Mouse (Mus musculus) right cerebral cortex, adult 2 months (tissue): ENCODE data around the gene Gm13275.
"Not testable (repeated sequence)": the region's sequence is repeated elsewhere in the genome, so short reads cannot be mapped to it uniquely, and the experiment has no call there.

Experiments
- DNase-seq, 2 experiments: peaks; one replicate each; pipeline ENCODE4 v3.0.0; 2021 to 2022; ENCODE audit warnings: low spot score in 2 of 2

The Gm13275 gene

DNA sequence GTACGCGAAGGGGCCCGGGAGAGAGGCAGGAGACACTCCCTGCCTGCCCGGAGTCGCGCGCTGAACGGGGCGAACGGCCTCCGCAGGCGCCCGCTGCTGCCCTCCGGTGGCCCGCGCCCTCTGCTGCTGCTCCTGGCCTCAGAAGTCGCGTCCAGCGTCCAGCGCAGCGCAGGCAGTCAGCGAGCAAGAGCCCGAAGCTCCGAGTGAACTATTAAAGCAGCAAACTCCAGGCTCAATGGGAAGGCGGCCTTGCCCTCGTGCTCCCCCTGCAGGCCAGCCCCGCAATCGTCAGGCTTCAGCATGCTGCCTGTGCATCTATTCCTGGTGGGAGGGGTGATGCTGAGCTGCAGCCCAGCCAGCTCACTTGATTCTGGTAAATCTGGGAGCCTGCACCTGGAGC, 2.8 kb downstream of the Gm13275 start, which contains the start of gene Gm13279:
Gm13279 (plus strand) TSS at position 301 of the 400 bp plus-strand sequence.
- DNase-seq: not testable (repeated sequence)

DNA sequence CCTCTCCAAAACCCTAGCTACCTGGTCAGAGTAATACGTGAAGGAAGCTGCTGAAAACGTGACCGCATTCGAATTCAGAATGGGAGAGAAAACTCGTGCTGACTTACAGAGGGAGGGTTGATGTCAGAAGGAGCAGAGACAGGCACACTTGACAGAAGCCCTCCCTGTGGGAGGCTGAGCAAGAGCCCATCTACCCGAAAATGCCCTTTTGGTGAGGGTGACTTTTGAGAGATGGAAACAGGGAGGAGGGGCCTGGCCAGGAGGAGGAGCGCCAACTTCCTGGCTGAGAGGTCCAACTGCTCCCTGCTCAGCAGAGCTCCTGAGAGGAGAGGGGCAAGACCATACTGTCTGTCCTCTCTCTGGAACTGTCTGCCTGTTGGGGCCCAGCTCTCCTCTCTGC, 5.1 kb downstream of the Gm13275 start, which contains the start of gene Gm13285:
Gm13285 (plus strand) TSS at position 301 of the 400 bp plus-strand sequence.
- DNase-seq: not testable (repeated sequence)

GRCm38 (mm10) chr4:88802954-88803353, 8.7 kb downstream of the Gm13275 start, which contains the start of gene Gm13287:
Gm13287 (plus strand) TSS chr4:88803254.
- not testable (repeated sequence) for DNase-seq

DNA sequence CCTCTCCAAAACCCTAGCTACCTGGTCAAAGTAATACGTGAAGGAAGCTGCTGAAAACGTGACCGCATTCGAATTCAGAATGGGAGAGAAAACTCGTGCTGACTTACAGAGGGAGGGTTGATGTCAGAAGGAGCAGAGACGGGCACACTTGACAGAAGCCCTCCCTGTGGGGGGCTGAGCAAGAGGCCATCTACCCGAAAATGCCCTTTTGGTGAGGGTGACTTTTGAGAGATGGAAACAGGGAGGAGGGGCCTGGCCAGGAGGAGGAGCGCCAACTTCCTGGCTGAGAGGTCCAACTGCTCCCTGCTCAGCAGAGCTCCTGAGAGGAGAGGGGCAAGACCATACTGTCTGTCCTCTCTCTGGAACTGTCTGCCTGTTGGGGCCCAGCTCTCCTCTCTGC, 10.9 kb downstream of the Gm13275 start, which contains the start of gene Gm13288:
Gm13288 (plus strand) TSS at position 301 of the 400 bp plus-strand sequence.
- not testable (repeated sequence) for DNase-seq

GRCm38 (mm10) chr4:88805761-88806160, 11.5 kb downstream of the Gm13275 start:
- not testable (repeated sequence) for DNase-seq

DNA sequence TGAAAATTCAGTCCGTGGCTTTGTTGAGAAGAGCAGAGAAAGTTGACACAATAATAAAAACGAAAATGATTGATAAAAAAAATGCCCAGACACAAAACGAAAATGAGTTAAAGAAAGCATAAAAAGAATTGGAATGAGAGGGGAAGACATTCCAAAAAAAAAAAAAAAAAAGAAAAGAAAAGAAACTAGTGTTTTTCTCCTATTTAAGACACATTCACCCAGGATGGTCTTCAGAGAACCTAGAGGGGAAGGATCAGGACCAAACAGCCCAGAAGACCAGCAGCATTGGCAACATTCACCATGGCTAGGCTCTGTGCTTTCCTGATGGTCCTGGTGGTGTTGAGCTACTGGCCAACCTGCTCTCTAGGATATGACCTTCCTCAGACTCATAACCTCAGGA, 21.6 kb downstream of the Gm13275 start, which contains the start of gene Ifna7:
Ifna7 (plus strand) TSS at position 301 of the 400 bp plus-strand sequence.
- no peak for DNase-seq

- DNase-seq: no peak
Measured at GRCm38 (mm10) chr4:88819659-88820058, 25.4 kb downstream of the Gm13275 start, which contains the start of gene Ifna11. Ifna11 (plus strand) TSS chr4:88819959.

DNA sequence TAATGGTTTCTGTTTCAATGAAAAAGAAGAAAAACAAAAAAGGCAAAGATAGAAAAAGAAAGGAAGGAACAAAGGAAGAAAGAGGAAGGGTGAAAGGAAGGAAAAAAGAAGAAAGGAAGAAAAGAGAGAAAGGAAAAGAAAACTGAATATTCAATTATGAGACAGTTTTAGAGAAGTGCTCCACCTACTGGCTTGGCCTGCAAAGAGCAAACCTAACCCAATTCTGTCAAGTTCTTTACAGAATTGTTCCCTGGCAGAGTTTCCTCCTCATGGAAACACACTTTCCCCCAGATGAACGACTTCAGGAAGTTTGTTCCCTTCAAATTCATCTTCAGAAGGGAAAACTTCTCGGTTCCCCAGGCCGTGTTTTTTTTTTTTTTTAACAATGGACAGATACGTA, 28.7 kb downstream of the Gm13275 start:
- peak; percentile 18 to 26 for DNase-seq

- not testable (repeated sequence) for DNase-seq
Measured at GRCm38 (mm10) chr4:88827116-88827515, 32.8 kb downstream of the Gm13275 start, which contains the start of gene Ifna6. Ifna6 (plus strand) TSS chr4:88827416.

DNA sequence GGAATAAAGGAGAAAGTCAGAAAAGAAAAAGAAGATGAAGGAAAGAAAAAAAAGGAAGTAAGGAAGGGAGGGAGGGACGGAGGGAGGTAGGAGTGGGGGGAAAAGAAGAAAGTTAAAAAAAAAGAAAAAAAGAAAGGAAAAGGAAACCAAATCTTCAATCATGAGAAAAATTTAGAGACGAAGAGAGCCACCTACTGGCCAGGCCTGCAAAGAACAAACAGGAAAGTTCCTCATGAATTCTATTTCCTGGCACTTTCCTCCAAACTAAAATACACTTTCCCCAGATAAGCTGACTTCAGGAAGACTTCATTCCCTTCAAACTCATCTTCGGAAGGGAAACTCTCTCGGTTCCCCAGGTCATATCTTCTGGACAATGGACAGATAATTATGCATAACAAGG, 36.2 kb downstream of the Gm13275 start:
- peak; percentile 48 to 66 for DNase-seq

DNA sequence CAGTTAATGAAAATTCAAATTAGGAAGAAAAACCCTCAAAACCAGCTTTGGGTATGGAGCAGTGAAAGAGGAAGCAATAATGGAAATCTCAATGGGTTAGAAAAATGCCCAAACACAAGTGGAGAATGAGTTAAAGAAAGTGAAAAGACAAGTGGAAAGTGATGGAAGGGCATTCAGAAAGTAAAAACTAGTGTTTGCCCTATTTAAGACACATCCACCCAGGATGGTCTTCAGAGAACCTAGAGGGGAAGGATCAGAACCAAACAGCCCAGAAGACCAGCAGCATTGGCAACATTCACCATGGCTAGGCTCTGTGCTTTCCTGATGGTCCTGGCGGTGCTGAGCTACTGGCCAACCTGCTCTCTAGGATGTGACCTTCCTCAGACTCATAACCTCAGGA, 40.9 kb downstream of the Gm13275 start, which contains the start of gene Ifna5:
Ifna5 (plus strand) TSS at position 301 of the 400 bp plus-strand sequence.
- DNase-seq: not testable (repeated sequence)

DNA sequence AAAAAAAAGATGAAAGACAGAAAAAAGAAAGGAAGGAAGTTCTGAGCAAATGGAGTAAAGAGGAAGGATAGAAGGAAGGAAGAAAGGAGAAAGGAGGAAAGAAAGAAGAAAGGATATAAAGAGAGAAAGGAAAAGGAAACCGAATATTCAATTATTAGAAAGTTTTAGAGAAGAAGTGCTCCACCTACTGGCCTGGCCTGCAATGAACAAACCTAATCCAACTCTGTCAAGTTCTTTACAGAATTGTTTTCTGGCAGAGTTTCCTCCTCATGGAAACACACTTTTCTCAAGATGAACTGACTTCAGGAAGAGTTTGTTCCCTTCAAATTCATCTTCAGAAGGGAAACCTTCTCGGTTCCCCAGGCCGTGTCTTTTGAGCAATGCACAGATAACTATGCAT, 44.5 kb downstream of the Gm13275 start:
- peak; percentile 6 to 9 for DNase-seq

DNA sequence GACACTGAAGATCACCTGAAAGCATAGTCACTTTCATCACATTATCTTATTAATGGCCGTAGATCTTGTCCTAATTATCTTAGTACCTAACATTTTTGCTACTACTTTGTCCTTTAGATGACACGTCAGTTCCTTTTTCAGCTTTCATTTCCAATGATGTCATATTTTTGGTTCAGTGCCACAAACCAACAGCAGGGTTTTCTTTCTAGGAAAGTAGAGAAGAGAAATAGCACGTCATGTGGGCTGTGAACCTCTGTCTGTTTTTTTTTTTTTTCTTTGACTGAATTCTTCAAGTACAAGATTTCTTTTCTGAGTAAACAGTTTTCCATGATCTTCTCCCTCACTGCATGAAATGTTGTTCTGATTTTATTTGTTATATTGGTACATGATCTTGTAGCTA, 45.8 kb downstream of the Gm13275 start:
- no peak for DNase-seq

DNA sequence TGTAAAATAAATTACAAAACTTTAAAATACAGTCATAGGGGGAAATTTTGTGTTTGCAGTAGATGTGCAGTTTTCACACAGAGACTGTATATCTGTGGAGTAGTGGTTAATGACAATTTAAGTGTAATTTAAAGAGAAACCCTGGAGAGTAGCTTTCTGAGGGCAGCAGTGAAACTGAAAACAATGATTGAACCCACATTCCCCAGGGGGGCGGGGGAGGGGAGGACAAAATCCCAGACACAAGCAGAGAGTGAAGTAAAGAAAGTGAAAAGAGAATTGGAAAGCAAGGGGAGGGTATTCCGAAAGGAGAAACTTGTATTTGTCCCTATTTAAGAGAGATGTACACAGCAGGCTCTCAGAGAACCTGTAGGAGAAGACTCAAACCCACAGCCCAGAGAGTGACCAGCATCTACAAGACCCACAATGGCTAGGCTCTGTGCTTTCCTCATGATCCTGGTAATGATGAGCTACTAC, 47.2 kb downstream of the Gm13275 start, which contains the start of gene Ifna4:
Ifna4 (plus strand) TSS at position 424 of the 474 bp plus-strand sequence.
- no peak for DNase-seq
